Mouse (Mus musculus): Measurements from ENCODE around the gene Rbm15. TPM values are rescaled to one million over a fixed set of nuclear protein-coding genes. Genes with fewer than 3 reads are reported as not detected.
A peak's percentile ranks its signal among the peaks of the same experiment; 100 is the strongest.

The Rbm15 gene
- 10 to 100 TPM; 30.6 to 48.1 (median 36.7) TPM for total RNA-seq (2022)

DNA sequence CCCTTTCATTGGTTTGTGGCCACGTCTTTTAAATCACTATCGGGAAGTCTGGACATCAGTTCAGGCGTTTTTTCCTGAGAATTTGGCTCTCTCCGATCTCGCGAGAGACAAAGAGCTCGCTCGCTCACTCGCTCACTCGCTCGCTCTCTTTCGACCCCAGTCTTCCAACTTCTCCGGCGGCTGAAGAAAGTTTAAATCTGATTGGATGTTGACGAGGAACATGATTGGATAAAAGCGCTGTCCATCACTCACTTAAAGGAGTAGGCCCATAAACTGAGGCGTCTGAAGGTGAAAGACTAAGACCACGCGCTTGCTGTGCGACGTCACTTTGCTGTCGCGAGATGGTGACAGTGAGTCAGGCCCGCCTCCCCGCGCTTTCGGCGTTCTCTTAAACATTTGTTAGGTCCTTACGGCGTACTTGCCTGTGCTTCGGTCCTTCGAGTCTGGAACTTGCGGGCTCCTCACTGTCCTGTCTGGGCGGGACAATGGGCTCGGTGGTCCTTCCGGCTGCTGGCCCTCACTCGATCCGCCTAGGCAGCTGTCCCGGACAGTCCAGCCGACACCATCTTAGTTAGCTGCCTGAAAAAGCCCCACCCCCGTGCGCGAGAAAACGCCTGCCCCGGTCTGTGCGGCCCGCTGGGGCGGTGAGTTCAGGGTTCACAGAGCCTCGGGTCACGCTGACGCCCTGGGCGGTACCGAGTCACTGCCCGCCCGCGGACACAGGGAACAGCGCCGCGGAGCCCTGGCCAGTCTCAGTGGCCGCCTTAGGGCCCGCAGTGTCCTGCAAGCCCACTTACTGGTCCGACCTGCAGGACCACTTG, at the start of gene Rbm15:
Gene Rbm15, minus strand, starts transcription at position 293 of the 821 bp plus-strand sequence.
- peak; percentile 97 for DNase-seq

DNA sequence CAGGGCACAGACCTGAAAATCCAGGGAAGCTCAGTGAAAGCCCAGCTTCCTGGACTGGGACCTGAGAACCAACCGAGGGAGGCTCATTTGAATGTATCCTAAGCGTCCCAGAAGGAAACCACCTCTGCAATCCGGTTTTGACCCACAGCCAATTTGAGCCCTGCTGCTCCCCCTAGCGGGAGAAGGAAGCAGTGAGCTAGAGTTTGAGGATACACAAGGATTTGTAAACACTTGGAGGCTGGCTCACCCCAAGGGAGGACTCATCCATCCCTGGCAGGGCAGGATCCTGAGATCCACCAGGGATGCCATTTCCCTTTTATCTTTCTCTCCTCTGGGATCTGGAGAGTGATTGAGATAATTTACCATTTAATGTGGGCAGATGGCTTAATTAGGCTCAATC, 45.9 kb upstream of the Rbm15 start:
- peak; percentile 19 for DNase-seq

GRCm38 (mm10) chr3:107378626-107379025, 45.2 kb upstream of the Rbm15 start:
- no peak for DNase-seq

- DNase-seq, result no peak
These were observed 41.6 kb upstream of the Rbm15 start for GRCm38 (mm10) chr3:107374948-107375664.

GRCm38 (mm10) chr3:107369156-107369555, 35.7 kb upstream of the Rbm15 start:
- no peak for DNase-seq

DNA sequence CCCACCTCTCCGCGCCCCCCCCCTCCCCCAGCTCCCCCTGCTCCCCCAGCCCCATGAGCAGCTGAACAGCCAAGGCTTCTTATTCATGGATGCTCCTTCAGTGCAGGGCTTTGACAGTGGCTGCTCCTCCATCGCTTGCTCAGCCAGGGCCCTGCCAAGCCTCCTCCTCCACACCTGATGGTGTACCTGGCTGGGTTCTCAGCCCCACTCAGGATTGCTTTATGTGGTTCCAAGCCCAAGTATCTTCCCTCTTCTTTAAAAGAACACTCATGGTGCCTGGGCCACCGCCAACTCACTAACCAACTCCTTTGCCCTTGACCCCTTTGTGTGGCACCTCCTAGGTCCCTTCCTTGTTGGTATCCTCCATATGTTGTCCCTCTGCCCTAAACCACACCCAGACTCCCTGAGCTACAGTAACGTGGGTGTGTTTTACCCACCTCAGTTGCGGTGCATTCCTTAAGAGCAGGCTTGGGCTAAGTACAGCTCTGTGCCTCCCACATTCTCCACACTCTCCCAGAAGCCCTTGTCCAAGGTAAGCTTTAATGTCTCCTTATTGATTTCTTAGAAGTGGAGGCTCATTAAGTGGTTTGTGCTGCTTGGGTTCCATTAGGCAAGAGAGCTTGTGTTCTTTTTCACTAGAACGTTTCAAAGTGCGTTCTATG, 34.6 kb upstream of the Rbm15 start:
- no peak for DNase-seq

GRCm38 (mm10) chr3:107365341-107365740, 31.9 kb upstream of the Rbm15 start:
- DNase-seq, result no peak

- no peak for DNase-seq
These were observed 29.9 kb upstream of the Rbm15 start for GRCm38 (mm10) chr3:107363391-107363790.

- no peak for DNase-seq
These were observed 26.9 kb upstream of the Rbm15 start for GRCm38 (mm10) chr3:107360341-107360740.

- no peak for DNase-seq
These were observed 24.3 kb upstream of the Rbm15 start for GRCm38 (mm10) chr3:107357700-107358234.

DNA sequence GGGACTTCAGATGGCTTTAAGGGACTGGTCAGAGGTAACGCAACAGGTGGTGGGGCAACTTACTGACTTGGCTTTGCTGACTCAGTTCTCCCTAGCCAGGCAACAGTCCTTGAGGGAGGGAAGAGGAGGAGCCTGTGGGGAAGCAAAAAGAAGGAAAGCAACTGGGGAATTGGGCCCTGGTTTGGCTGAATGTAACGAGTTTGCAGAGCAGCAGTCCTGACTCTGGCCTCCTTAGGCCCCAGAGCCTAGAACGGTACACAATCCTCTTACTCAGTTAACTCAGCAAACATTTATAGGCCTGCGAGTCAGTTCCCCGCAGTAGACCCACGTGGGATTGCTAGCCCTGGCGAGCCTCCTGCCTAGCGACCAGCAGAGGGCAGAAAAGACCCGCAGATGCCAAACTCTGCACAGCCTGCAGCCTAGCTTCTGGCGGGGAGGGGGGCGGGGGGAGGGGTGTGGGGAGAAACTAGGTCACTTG, 23.5 kb upstream of the Rbm15 start:
- peak; percentile 67 for DNase-seq

- no peak for DNase-seq
These were observed 22.3 kb upstream of the Rbm15 start for GRCm38 (mm10) chr3:107355618-107356260.

DNA sequence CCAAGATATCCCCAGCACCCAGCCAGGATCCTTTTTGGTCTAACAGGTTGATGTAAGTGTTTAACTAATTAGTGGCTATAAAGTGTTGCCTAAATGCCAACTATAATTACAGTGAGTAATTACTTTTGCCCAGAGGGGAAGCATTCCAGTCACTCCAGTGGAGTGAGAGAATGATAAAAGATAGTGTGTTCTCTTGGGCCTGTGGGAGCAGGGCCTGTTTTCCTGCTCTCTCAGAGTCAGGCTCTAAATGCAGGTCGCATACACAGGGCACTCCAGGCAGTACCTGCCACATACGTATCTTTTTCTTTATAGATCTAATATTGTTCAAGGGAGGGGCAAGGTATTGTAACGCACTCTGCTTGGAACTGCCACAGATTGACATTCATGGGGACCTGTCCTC, 18.2 kb upstream of the Rbm15 start:
- DNase-seq, result no peak

GRCm38 (mm10) chr3:107349006-107349405, 15.5 kb upstream of the Rbm15 start:
- DNase-seq, result peak; percentile 38

DNA sequence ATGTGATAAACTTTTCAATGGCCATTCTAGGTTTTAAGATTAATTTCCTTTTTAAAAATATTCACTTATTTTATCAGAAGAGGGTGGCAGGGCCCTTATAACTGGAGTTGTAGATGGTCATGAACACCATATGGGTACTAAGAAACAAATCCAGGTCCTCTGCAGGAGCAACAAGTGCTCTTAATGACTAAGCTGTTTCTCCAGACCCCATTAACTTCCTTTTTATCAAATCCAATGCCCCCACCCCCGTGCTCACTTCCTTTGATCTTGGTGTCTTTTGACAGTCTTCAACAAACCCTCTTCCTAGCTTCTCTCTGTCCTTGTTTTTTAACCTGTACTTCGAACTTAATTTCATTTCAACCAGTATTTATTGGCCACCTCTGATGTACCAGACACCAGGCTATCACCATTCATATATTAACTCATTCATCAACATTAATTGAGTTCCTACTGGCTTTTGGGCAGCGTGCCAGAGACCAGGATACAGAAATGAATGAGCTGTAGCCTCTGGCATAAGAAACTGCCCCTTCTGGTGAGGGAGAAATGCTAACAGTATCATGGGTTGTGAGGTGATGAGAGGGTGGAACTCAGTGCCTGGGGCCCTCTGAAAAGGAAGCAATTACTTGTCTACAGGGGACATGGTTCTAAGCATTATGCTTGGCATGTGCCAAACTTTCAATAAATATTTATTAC, 11.7 kb upstream of the Rbm15 start:
- no peak for DNase-seq

GRCm38 (mm10) chr3:107343971-107344370, 10.5 kb upstream of the Rbm15 start:
- DNase-seq, result no peak

GRCm38 (mm10) chr3:107334202-107334934, 895 bp upstream of the Rbm15 start:
- no peak for DNase-seq

DNA sequence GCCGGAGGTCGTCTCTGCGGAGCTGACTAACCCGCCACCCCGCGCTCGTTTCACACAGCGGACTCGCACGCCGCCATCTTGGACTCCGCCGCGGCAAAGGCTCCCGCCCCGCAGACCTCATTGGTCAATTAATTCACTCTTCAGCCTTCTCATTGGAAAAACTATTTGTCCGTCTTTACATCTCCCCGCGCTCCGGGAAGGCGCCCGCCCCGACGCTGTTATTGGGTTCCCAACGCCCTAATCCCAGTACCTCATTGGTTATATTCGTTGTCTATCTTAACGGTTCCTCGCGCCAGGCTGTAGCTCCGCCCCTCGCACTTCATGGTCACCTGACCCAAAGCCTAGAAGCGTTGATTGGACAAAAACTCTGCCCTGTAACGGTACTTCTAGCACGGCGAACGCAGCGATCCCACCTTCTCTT, 503 bp downstream of the Rbm15 start:
- peak; percentile 98 for DNase-seq

DNA sequence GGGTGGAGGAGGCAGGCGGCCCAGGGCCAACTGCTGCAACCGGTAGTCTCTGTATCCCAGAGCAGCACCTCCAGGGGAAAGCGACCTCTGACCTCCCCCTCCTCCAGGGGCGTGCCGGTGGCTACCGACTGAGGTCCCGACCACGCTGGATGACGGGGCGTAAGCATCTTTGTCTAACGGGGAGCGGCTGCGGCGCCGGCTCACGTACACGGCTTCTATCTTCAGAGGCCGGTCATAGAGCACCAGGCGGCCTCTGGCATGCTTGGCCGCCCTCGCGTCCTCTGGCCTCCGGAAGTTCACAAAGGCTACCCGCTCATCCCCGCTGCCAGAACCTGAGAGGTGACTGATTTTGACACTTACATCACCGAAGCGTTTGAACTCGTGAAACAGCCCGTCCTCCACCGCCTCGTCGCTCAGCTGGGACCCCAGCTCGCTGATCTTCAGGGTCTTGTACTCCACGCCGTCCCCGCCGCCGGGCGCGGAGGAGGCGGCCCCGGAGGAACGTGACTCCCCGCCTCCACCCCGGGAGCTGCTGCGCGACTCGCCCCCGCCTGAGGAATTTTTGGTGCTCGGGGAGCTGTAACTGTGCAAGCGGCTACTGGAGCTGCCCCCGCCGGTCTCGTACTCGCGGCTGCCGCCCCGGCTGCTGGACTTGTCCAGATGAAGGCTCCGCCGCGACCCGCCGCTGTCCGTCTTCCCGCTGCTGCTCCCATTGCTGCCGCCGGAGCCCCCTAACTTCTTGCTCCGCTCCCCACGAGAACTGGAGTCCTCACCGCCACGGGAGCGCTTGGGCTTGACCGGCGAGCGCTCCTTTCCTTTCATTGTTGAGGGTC, 1.1 kb downstream of the Rbm15 start:
- DNase-seq, result peak; percentile 57

DNA sequence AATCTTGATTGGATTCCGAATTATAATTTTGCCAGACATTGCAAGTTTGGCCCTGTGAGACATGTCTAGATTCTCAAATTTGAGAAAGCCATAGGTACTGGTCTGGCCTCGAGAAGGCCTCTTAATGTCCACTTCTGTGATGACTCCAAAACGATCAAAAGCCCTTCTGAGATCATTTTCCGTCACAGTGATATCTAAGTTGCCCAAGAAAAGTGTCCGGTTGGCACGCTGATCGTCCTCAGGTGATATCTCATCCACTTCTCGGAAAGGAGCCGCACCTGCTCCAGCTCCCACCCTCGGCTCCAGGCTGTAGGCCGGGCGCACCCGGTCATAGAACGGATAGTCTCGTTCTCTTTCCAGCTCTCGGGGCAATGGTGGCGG, 1.7 kb downstream of the Rbm15 start:
- no peak for DNase-seq

Data from adrenal gland, adult 8-10 months (tissue).